Mouse (Mus musculus): ENCODE data around the gene Slf1. TPM values are rescaled to one million over a fixed set of nuclear protein-coding genes. Genes with fewer than 3 reads are reported as not detected.

Gene Slf1
- 43.1 TPM in 2 replicates for polyA plus RNA-seq (2014; fragmentation: Nextera tagmentation; extraction: Ambion mirVana)

- WGBS, result under 1% methylated on average over 65 of the region's 65 CpGs
- ATAC-seq (ENCODE audit: insufficient read depth), result peak; percentile 99
- Histone ChIP-seq H3K36me3 (ENCODE audit: insufficient read depth) (no peaks in the 10 kb centered on the region), H3K9ac (peak within 1 kb of the TSS; percentile 96), H3K4me3 (ENCODE audit: low read depth, low read length) (peak within 1 kb of the TSS; percentile 98), H3K27me3 (ENCODE audit: insufficient read depth, low read length) (no peaks in the 10 kb centered on the region), H3K4me2 (peak within 1 kb of the TSS; percentile 72), H3K9me3 (ENCODE audit: low read depth, low read length) (no peaks in the 10 kb centered on the region), H3K4me1 (ENCODE audit: insufficient read depth) (no peaks in the 10 kb centered on the region), H3K27ac (ENCODE audit: low read depth) (peak within 1 kb of the TSS; percentile 96)
- peak; percentile 95 for DNase-seq
- TF ChIP-seq CTCF (IDR thresholded peaks at IDR 0.05; ENCODE audit: low read depth), result no peak
These were observed at the start of gene Slf1, which contains the start of gene 2210408I21Rik for GRCm38 (mm10) chr13:77134931-77135620. TSS of gene Slf1 (minus strand) at chr13:77135473. TSS of gene 2210408I21Rik (plus strand) at chr13:77135540.

- H3K27ac ChIP-seq (ENCODE audit: low read depth), result no peak overlapping the region
- H3K4me2 ChIP-seq, result no peak overlapping the region
- H3K36me3 ChIP-seq (ENCODE audit: insufficient read depth), result no peaks in the 10 kb centered on the region
- no peak overlapping the region for H3K9ac ChIP-seq
- H3K4me1 ChIP-seq (ENCODE audit: insufficient read depth), result no peaks in the 10 kb centered on the region
- no peaks in the 10 kb centered on the region for H3K9me3 ChIP-seq (ENCODE audit: low read depth, low read length)
- TF ChIP-seq CTCF (IDR thresholded peaks at IDR 0.05; ENCODE audit: low read depth), result no peak
- no peak for DNase-seq
- no peak overlapping the region for H3K4me3 ChIP-seq (ENCODE audit: low read depth, low read length)
- ATAC-seq (ENCODE audit: insufficient read depth), result no peak
- no peaks in the 10 kb centered on the region for H3K27me3 ChIP-seq (ENCODE audit: insufficient read depth, low read length)
These were observed 42.7 kb upstream of the Slf1 start for GRCm38 (mm10) chr13:77177931-77178330.

GRCm38 (mm10) chr13:77140890-77141289 lies 5.6 kb upstream of the Slf1 start:
- TF ChIP-seq CTCF (IDR thresholded peaks at IDR 0.05; ENCODE audit: low read depth), result no peak
- no peaks in the 10 kb centered on the region for H3K4me1 ChIP-seq (ENCODE audit: insufficient read depth)
- DNase-seq (no peak), ATAC-seq (ENCODE audit: insufficient read depth) (no peak)
- no peaks in the 10 kb centered on the region for H3K36me3 ChIP-seq (ENCODE audit: insufficient read depth)
- H3K9ac ChIP-seq, result no peak overlapping the region
- H3K27ac ChIP-seq (ENCODE audit: low read depth), result no peak overlapping the region
- H3K27me3 ChIP-seq (ENCODE audit: insufficient read depth, low read length), result no peaks in the 10 kb centered on the region
- WGBS, result 91% methylated on average over 2 of the region's 2 CpGs
- no peak overlapping the region for H3K4me2 ChIP-seq
- H3K4me3 ChIP-seq (ENCODE audit: low read depth, low read length), result no peak overlapping the region
- H3K9me3 ChIP-seq (ENCODE audit: low read depth, low read length), result no peaks in the 10 kb centered on the region

- Histone ChIP-seq H3K4me2 (peak overlapping the region; percentile 72), H3K27ac (ENCODE audit: low read depth) (peak overlapping the region; percentile 96), H3K36me3 (ENCODE audit: insufficient read depth) (no peaks in the 10 kb centered on the region), H3K4me1 (ENCODE audit: insufficient read depth) (no peaks in the 10 kb centered on the region), H3K9me3 (ENCODE audit: low read depth, low read length) (no peaks in the 10 kb centered on the region), H3K9ac (peak overlapping the region; percentile 96), H3K4me3 (ENCODE audit: low read depth, low read length) (peak overlapping the region; percentile 98), H3K27me3 (ENCODE audit: insufficient read depth, low read length) (no peaks in the 10 kb centered on the region)
- under 1% methylated on average over 11 of the region's 11 CpGs for WGBS
- ATAC-seq (ENCODE audit: insufficient read depth), result peak; percentile 75
- TF ChIP-seq CTCF (IDR thresholded peaks at IDR 0.05; ENCODE audit: low read depth), result no peak
- no peak for DNase-seq
These were observed 328 bp upstream of the Slf1 start for GRCm38 (mm10) chr13:77135621-77135981.

- no peak overlapping the region for H3K27ac ChIP-seq (ENCODE audit: low read depth)
- TF ChIP-seq CTCF (IDR thresholded peaks at IDR 0.05; ENCODE audit: low read depth), result no peak
These were observed 4.1 kb downstream of the Slf1 start for GRCm38 (mm10) chr13:77131132-77131531.

GRCm38 (mm10) chr13:77128240-77128639 lies 7.0 kb downstream of the Slf1 start:
- no peak overlapping the region for H3K27ac ChIP-seq (ENCODE audit: low read depth)
- no peak overlapping the region for H3K9ac ChIP-seq
- DNase-seq (no peak), ATAC-seq (ENCODE audit: insufficient read depth) (no peak)
- H3K27me3 ChIP-seq (ENCODE audit: insufficient read depth, low read length), result no peaks in the 10 kb centered on the region
- H3K4me2 ChIP-seq, result no peak overlapping the region
- H3K4me3 ChIP-seq (ENCODE audit: low read depth, low read length), result no peak overlapping the region
- no peaks in the 10 kb centered on the region for H3K4me1 ChIP-seq (ENCODE audit: insufficient read depth)
- WGBS, result 87% methylated on average over 2 of the region's 2 CpGs
- H3K9me3 ChIP-seq (ENCODE audit: low read depth, low read length), result no peaks in the 10 kb centered on the region
- 0 out of 2 replicates have a peak, but pooled peaks cover 8% of the 10 kb centered on the region for H3K36me3 ChIP-seq (ENCODE audit: insufficient read depth)
- TF ChIP-seq CTCF (IDR thresholded peaks at IDR 0.05; ENCODE audit: low read depth), result no peak

More at GRCm38 (mm10) chr13:77131132-77131531, 4.1 kb downstream of the Slf1 start:
- no peaks in the 10 kb centered on the region for H3K36me3 ChIP-seq (ENCODE audit: insufficient read depth)
- H3K4me2 ChIP-seq, result no peak overlapping the region
- DNase-seq, result no peak
- H3K4me1 ChIP-seq (ENCODE audit: insufficient read depth), result no peaks in the 10 kb centered on the region
- H3K4me3 ChIP-seq (ENCODE audit: low read depth, low read length), result no peak overlapping the region
- no peaks in the 10 kb centered on the region for H3K27me3 ChIP-seq (ENCODE audit: insufficient read depth, low read length)
- WGBS, result 64% methylated on average over 2 of the region's 2 CpGs
- no peak overlapping the region for H3K9ac ChIP-seq
- ATAC-seq (ENCODE audit: insufficient read depth), result no peak
- no peaks in the 10 kb centered on the region for H3K9me3 ChIP-seq (ENCODE audit: low read depth, low read length)

GRCm38 (mm10) chr13:77125159-77125558 lies 10.1 kb downstream of the Slf1 start:
- Histone ChIP-seq H3K4me2 (no peak overlapping the region), H3K27me3 (ENCODE audit: insufficient read depth, low read length) (no peaks in the 10 kb centered on the region), H3K4me1 (ENCODE audit: insufficient read depth) (no peaks in the 10 kb centered on the region), H3K36me3 (ENCODE audit: insufficient read depth) (0 out of 2 replicates have a peak, but pooled peaks cover 8% of the 10 kb centered on the region), H3K9me3 (ENCODE audit: low read depth, low read length) (no peaks in the 10 kb centered on the region), H3K9ac (no peak overlapping the region), H3K4me3 (ENCODE audit: low read depth, low read length) (no peak overlapping the region), H3K27ac (ENCODE audit: low read depth) (no peak overlapping the region)
- no peak for TF ChIP-seq CTCF (IDR thresholded peaks at IDR 0.05; ENCODE audit: low read depth)
- DNase-seq (no peak), ATAC-seq (ENCODE audit: insufficient read depth) (no peak)
- 95% methylated on average over 3 of the region's 3 CpGs for WGBS

Data from lung, embryonic 14.5 days (tissue).